Mouse (Mus musculus): ENCODE data around the gene Znhit3. TPM values are rescaled to one million over a fixed set of nuclear protein-coding genes. Genes with fewer than 3 reads are reported as not detected.

The Znhit3 gene
- polyA plus RNA-seq, 1 experiment: 1.6 TPM

GRCm38 (mm10) chr11:84944639-84945435 is 28.7 kb upstream of the Znhit3 start:
- no peak for TF ChIP-seq GATA1 (IDR thresholded peaks at IDR 0.05; ENCODE audit: low read length)

GRCm38 (mm10) chr11:84943948-84944347 is 27.8 kb upstream of the Znhit3 start:
- TF ChIP-seq GATA1 (IDR thresholded peaks at IDR 0.05; ENCODE audit: low read length): no peak

- TF ChIP-seq GATA1 (IDR thresholded peaks at IDR 0.05; ENCODE audit: low read length): no peak
Observed at GRCm38 (mm10) chr11:84940140-84940539, 24.0 kb upstream of the Znhit3 start.

GRCm38 (mm10) chr11:84939508-84940053 is 23.4 kb upstream of the Znhit3 start:
- no peak for TF ChIP-seq GATA1 (IDR thresholded peaks at IDR 0.05; ENCODE audit: low read length)

GRCm38 (mm10) chr11:84932261-84932660 is 16.1 kb upstream of the Znhit3 start:
- TF ChIP-seq GATA1 (IDR thresholded peaks at IDR 0.05; ENCODE audit: low read length): no peak

- TF ChIP-seq GATA1 (IDR thresholded peaks at IDR 0.05; ENCODE audit: low read length): no peak
Observed at GRCm38 (mm10) chr11:84920981-84921380, 4.8 kb upstream of the Znhit3 start.

GRCm38 (mm10) chr11:84919951-84920350 is 3.8 kb upstream of the Znhit3 start:
- TF ChIP-seq GATA1 (IDR thresholded peaks at IDR 0.05; ENCODE audit: low read length): no peak

- TF ChIP-seq GATA1 (IDR thresholded peaks at IDR 0.05; ENCODE audit: low read length): no peak
Observed at GRCm38 (mm10) chr11:84919276-84919675, 3.1 kb upstream of the Znhit3 start.

GRCm38 (mm10) chr11:84918425-84918824 is 2.3 kb upstream of the Znhit3 start:
- TF ChIP-seq GATA1 (IDR thresholded peaks at IDR 0.05; ENCODE audit: low read length): no peak

GRCm38 (mm10) chr11:84916703-84917300 is 636 bp upstream of the Znhit3 start:
- TF ChIP-seq GATA1 (IDR thresholded peaks at IDR 0.05; ENCODE audit: low read length): no peak

- TF ChIP-seq GATA1 (IDR thresholded peaks at IDR 0.05; ENCODE audit: low read length): no peak
Observed at GRCm38 (mm10) chr11:84914673-84915072, 1.5 kb downstream of the Znhit3 start.

- no peak for TF ChIP-seq GATA1 (IDR thresholded peaks at IDR 0.05; ENCODE audit: low read length)
Observed at GRCm38 (mm10) chr11:84910411-84910810, 5.8 kb downstream of the Znhit3 start.

- TF ChIP-seq GATA1 (IDR thresholded peaks at IDR 0.05; ENCODE audit: low read length): no peak
Observed at GRCm38 (mm10) chr11:84908480-84908879, 7.7 kb downstream of the Znhit3 start.

GRCm38 (mm10) chr11:84907081-84907480 is 9.1 kb downstream of the Znhit3 start:
- no peak for TF ChIP-seq GATA1 (IDR thresholded peaks at IDR 0.05; ENCODE audit: low read length)

- no peak for TF ChIP-seq GATA1 (IDR thresholded peaks at IDR 0.05; ENCODE audit: low read length)
Observed at GRCm38 (mm10) chr11:84904597-84905144, 11.5 kb downstream of the Znhit3 start.

GRCm38 (mm10) chr11:84893113-84893512 is 23.1 kb downstream of the Znhit3 start:
- TF ChIP-seq GATA1 (IDR thresholded peaks at IDR 0.05; ENCODE audit: low read length): no peak
